Mouse (Mus musculus): Measurements from ENCODE around the gene Kdm5d.

The Kdm5d gene

GRCm38 (mm10) chrY:897393-898227 lies at the start of gene Kdm5d:
TSS of gene Kdm5d (plus strand) at chrY:897788.
- peak in 1 of 2 experiments; percentile 74 for DNase-seq

- DNase-seq = peak in 1 of 2 experiments; percentile 5
Observed at GRCm38 (mm10) chrY:872404-872803, 25.2 kb upstream of the Kdm5d start.

- peak in 1 of 2 experiments; percentile 35 for DNase-seq
Observed at GRCm38 (mm10) chrY:872855-873549, 24.6 kb upstream of the Kdm5d start.

Data from cerebellum, postnatal 10 days (tissue).